Mouse (Mus musculus) layer of hippocampus, adult 18-20 months (tissue): ENCODE data around the gene B3galt4. TPM values are rescaled to one million over a fixed set of nuclear protein-coding genes. Genes with fewer than 3 reads are reported as not detected.
A peak's percentile ranks its signal among the peaks of the same experiment; 100 is the strongest.
"Not testable (repeated sequence)": the region's sequence is repeated elsewhere in the genome, so short reads cannot be mapped to it uniquely, and the experiment has no call there.

Experiments
- DNase-seq, 2 experiments: peaks; one replicate each; pipeline ENCODE4 v3.0.0; 2022; ENCODE audit warnings: low spot score in 2 of 2
- long read RNA-seq: library from polyadenylated mRNA; stranded (forward); transcript quantifications from one replicate; pipeline ENCODE4 v2.0.0, GENCODE M21; 2021
- total RNA-seq, 2 experiments: library from RNA; stranded (reverse); gene quantifications; 2 replicates each; pipeline ENCODE4 v1.2.3; 2021

Gene B3galt4
- 1 to 10 TPM; 5.1 to 5.2 TPM for total RNA-seq
- long read RNA-seq, partial matches to known transcripts, result 0 of 2 reads
- long read RNA-seq, other reads (novel, unspliced or antisense), result 0 of 2 reads

- peak; percentile 70 to 82 for DNase-seq
These were observed at the start of gene B3galt4 for GRCm38 (mm10) chr17:33951021-33951946. Gene B3galt4 (minus strand): TSS chr17:33951488.

GRCm38 (mm10) chr17:34000796-34001195 is 49.5 kb upstream of the B3galt4 start:
- DNase-seq, result not testable (repeated sequence)

- peak in 1 of 2 experiments; percentile 73 for DNase-seq
These were observed 48.9 kb upstream of the B3galt4 start, which contains the start of gene H2-K1 for GRCm38 (mm10) chr17:34000150-34000537. Gene H2-K1 (minus strand): TSS chr17:34000347.

- no peak for DNase-seq
These were observed 48.3 kb upstream of the B3galt4 start for GRCm38 (mm10) chr17:33999341-34000149.

GRCm38 (mm10) chr17:33998697-33999096 is 47.4 kb upstream of the B3galt4 start:
- not testable (repeated sequence) for DNase-seq

GRCm38 (mm10) chr17:33997025-33997424 is 45.7 kb upstream of the B3galt4 start:
- DNase-seq, result not testable (repeated sequence)

- no peak for DNase-seq
These were observed 44.4 kb upstream of the B3galt4 start for GRCm38 (mm10) chr17:33995651-33996050.

- no peak for DNase-seq
These were observed 43.7 kb upstream of the B3galt4 start for GRCm38 (mm10) chr17:33994959-33995358.

- peak in 1 of 2 experiments; percentile 55 for DNase-seq
These were observed 40.7 kb upstream of the B3galt4 start for GRCm38 (mm10) chr17:33991788-33992664.

GRCm38 (mm10) chr17:33982136-33982535 is 30.8 kb upstream of the B3galt4 start:
- DNase-seq, result peak in 1 of 2 experiments; percentile 62

- DNase-seq, result peak; percentile 83 to 95
These were observed 30.1 kb upstream of the B3galt4 start for GRCm38 (mm10) chr17:33981192-33981909.

- no peak for DNase-seq
These were observed 29.1 kb upstream of the B3galt4 start for GRCm38 (mm10) chr17:33980181-33981035.

- no peak for DNase-seq
These were observed 28.3 kb upstream of the B3galt4 start for GRCm38 (mm10) chr17:33979512-33980050.

GRCm38 (mm10) chr17:33978631-33979031 is 27.3 kb upstream of the B3galt4 start:
- peak in 1 of 2 experiments; percentile 42 for DNase-seq

- DNase-seq, result no peak
These were observed 26.7 kb upstream of the B3galt4 start for GRCm38 (mm10) chr17:33977861-33978557.

- DNase-seq, result no peak
These were observed 22.3 kb upstream of the B3galt4 start for GRCm38 (mm10) chr17:33973572-33973971.

- DNase-seq, result no peak
These were observed 21.4 kb upstream of the B3galt4 start for GRCm38 (mm10) chr17:33972691-33973090.

- DNase-seq, result no peak
These were observed 18.1 kb upstream of the B3galt4 start for GRCm38 (mm10) chr17:33969394-33969793.
